Mouse (Mus musculus) cerebellum, adult 2 months (tissue): ENCODE data around the gene Thap4.

Experiments used
- CTCF ChIP-seq: fragments of 200-500 bp; IDR thresholded peaks from 2 replicates; pipeline ENCODE4 v1.5.1; 2011; ENCODE audit warnings: low read depth, mild to moderate bottlenecking, control low read depth, low read length, moderate library complexity, borderline replicate concordance; ENCODE audit not compliant: insufficient read depth
- POLR2A ChIP-seq: fragments of 200-500 bp; IDR thresholded peaks from 2 replicates; pipeline ENCODE4 v1.6.1; 2011; ENCODE audit warnings: low read length, control low read depth, borderline replicate concordance; ENCODE audit not compliant: insufficient read depth

DNA sequence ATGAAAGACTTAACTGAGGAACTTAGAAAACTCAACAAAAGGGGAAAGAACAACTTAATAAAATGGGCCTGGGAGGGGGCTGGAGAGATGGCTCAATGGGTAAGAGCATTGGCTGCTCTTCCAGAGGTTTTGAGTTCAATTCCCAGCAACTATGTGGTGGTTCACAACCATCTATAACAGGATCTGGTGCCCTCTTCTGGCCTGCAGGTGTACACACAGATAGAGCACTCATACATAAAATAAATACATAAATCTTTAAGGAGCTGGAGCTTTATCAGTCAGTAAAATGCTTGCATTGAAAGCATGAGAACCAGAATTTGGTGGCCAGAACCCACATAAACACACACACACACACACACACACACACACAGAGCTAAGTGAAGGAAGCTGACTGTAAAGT, 11.8 kb downstream of the Thap4 start:
- TF ChIP-seq CTCF = no peak
- no peak for TF ChIP-seq POLR2A
